Mouse (Mus musculus) granulocyte monocyte progenitor cell, adult 5-6 weeks (primary cell): ENCODE measurements around the gene Pxdn. TPM values are rescaled to one million over a fixed set of nuclear protein-coding genes. Genes with fewer than 3 reads are reported as not detected.

ENCODE experiments used
- ATAC-seq: replicated peaks from 2 replicates; pipeline ENCODE4 v1.8.0; 2016; ENCODE audit warnings: mild to moderate bottlenecking, moderate TSS enrichment, inconsistent platforms; ENCODE audit not compliant: poor library complexity, severe bottlenecking
- total RNA-seq, 2 experiments: library from RNA; stranded (forward) in 1 of 2; stranded (reverse) in 1 of 2; fragments of 200-712, 200-1000 nt in 1 of 2; fragments of >200 nt in 1 of 2; fragmentation: Nextera tagmentation in 1 of 2; gene quantifications; 2 replicates each; pipeline ENCODE4 v1.2.3; 2014 to 2017

The Pxdn gene
- total RNA-seq (2014; fragmentation: Nextera tagmentation) (not detected in 2 replicates), total RNA-seq (2017) (not detected in 2 replicates)

DNA sequence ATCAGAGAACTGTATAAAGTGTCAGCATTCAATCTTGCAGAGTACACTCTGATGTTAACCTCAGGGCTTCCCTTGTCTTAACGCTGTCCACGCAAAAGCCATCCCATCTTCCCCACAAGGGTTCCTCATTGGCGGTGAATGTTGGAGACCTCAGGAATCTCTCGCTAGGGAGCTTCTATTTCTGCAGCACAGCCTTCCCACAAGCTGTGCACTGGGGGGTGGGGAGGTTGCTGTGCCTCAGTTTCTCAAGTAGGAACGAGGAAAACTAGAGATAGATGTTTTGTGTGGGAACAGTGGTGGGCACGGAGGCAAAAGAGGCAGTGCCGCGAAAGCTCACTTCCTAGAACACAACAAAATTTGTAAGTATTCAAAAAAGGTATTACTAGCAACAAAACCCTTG lies at the start of gene Pxdn:
Gene Pxdn (plus strand): TSS at position 301 of the 400 bp plus-strand sequence.
- no peak for ATAC-seq

DNA sequence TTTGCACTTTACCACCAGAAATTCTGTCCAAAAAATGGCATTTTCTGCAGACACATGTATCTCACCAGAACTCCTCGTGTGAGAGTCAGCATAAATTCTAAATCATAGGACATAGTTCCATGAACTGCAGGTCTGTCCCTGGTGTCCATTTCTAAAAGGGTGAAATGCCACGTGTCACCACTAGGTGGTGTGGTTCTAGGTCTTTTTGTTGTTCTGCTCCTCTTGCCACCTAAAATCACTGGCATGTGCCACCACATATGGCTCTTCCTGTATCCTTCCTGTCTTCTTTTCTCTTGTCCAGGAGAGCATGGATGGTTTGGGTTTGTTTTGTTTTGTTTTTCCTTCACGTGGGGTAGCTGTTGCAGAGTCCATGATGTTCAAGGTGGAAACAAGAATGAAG lies 42.7 kb upstream of the Pxdn start:
- no peak for ATAC-seq

DNA sequence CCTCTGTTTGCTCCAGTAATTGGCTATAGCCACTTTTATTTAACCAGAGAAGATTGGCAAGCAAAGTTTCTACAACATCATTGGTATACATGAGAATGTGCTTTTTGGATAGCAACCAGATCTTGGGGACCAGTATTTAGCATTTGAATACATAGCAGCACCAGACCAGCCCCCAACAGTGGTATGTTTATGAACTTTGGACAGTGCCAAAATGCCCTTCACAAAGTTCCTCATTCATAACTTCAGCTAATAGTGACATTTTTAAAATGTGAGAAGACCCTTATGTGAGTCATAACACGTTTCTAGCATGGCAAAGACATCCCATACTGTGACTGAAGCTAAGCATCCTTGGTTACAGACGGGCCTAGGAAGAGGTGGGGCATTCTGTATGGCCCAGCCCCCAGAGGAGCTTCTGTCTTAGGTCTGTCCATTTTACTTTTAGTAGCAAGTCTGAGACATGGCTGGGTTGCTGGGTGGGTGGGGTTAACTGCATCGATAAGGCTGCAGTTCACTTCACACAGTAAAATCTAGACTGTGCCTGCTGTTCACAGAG lies 39.8 kb upstream of the Pxdn start:
- no peak for ATAC-seq

DNA sequence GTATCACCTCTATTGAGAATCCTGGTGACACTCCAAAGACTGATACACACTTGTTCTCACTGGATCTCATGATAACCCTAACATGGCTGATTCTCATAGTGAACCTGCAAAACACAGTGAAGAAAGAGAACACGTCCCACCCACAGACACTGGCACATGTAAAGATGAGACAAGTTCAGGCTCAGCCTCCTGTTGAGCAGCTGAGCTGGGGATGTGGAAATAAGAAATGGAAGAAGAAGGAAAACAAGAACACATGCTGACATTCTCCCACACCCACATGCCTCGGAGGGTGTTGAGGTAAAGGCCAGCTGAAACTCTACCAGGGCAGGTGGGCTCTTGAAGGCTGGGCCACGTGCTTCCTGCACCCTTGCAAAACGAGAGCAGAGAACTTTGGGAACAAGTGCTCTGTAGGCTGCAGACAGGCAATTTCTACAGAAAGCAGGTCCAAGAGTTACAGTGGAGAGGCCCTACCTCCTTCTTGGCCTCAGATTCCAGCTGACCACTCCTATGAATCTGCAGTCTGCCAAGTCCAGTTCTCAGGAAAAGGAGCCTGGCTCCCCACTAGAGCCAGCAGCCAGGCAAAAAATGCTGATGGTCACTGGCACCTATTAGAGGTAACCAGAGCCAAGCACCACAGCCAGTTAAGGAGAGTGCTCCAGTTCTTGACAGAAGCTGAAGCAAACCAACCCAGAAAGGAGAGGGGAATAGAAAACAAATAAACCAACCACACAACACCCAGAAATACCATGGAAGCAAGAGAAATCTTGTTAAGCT lies 33.1 kb upstream of the Pxdn start:
- no peak for ATAC-seq

DNA sequence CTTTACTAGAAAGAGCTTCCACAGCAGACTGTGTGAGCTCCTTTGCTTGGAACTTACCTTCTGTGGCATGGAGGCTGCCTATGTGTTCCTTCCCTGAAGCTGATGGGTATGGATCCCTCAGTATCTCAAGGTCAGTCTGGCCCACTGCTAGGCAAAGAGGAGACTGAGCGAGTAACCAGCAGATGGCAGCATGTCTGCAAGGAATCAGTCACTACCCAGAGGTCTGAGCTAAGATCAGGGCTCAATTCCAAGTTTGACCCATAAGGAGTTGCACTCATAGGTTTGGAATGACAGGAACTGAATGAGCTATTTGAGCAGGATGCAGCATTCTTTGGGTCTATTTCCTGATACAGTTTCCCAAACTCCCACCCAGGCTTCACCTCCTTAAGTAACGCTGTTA lies 30.4 kb upstream of the Pxdn start:
- ATAC-seq: no peak

DNA sequence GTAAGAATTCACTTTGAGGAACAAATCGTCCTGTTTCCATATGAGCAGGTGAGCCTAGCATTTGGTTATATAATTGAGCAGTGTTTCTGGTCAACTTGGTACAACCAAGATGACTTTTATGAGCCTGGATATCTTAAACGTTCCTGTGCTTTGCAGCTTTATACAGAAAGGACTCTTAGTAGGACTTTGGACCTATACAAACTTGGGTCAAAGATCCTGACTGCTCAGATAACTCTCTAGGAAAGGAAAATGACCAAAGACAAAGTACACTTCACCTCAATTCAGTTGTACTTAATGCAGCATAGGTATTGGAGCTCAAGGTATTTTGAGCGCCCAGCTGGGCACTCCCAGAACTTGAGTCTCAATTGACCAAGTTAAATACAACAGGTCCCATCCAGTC lies 21.3 kb upstream of the Pxdn start:
- no peak for ATAC-seq

DNA sequence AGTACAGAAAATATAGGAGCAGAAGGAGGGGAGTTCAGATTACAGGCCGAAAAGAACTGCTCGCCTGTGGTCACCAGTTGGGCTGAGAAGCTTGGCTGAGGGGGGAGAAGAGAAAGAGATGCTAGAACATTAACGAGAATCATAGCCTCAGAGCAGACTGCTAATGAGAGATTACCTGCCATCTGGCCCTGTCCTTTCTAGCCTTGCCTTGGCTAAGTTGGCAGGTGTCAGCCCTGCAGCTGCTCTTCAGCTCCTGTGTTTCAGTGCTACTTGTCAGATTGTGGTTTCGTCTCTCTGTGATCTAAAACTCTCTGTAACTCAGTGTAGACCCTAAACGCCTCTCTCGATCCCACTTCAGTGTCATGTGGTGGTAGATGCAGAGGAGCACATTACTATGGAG lies 20.6 kb upstream of the Pxdn start:
- no peak for ATAC-seq

DNA sequence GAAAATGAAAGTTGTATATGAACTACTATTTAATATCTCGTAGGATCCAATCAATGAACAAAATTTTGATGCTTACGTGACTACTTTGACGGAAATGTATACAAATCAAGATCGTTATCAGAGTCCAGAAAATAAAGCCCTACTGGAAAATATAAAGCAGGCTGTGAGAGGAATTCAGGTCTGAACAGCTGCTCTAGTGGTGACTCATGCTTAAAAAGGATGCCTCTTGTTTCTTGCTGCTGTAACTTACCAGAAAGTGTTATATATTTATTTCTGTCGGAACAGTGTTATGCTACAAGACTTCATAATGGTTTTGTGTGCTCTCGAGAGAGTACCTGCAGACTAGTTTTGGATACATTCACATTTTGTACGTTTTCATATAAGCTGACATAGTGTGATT lies 17.1 kb upstream of the Pxdn start:
- no peak for ATAC-seq

DNA sequence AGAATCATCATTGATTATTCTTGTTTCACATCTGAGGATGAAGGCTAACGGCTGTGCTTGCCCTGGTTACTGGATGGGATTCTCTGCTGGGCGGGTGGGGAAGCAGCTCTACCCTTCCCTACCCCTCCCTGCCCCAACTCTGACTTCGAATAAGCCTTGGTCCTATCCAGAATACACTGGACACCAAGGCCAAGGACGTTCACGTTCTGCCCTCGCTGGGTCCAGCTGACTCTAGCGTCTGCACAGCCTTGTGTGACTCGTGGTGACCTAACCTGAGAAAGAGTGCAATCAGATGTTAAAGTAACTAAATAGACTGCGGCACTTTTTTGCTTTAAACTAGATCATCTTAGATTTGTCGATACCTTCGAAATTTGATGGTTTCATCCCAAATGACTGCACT lies 15.9 kb upstream of the Pxdn start:
- no peak for ATAC-seq

DNA sequence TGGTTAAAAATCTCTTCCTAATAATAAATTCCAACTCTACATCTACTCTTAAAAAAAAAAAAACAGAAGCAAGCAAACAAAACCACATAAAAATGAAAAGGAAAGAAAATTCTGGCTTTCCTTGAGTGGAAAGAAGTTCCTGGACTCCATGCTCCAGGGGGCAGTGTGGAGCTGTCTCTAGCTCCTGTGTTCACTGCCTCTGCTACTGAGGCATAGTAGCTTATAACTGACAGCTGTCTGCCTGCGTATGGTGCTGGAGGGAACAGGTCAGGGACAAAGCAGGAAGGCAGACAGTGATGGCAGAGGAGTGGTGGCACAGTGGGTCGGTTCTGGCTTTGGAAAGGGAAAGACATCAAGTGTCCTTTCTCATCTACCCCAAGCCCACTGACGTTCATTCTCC lies 10.5 kb upstream of the Pxdn start:
- no peak for ATAC-seq

DNA sequence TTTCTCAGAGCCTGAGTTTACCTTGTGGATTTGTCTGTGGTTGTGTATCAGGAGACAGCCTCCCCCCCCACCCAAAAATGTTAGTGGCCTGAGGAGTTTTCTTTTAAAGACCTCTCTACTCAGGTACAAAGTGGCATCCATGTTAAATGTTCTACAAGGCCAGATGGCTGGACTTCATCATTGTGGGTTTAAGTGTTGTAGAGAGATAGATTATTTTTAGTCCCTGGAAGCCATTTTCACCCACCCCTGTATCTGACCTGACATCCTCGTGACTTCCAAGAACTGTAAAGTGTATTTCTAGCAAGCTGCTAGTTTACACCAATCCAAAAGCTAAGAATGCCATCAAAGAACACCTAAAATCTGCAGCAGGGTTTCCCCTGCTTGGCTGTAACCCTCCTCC lies 6.8 kb upstream of the Pxdn start:
- no peak for ATAC-seq

DNA sequence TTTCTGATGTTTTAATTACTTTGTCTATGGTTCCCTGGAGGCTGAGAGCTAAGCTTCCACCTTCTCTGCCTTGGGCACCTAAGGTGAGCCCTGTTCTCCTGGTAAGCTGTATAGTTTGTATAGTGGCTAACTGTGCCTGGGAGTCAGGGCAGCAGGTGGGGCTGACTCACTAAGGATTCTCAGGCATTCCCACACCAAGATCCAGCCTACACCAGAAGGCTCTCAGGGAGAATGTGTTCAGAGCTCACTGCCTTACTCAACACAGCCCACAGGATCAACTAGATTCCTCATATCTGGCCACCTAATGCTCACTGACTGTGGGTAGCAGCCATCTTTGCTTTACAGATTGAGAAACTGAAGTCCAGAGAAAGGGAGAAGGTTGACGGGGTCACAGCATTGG lies 4.5 kb upstream of the Pxdn start:
- no peak for ATAC-seq

DNA sequence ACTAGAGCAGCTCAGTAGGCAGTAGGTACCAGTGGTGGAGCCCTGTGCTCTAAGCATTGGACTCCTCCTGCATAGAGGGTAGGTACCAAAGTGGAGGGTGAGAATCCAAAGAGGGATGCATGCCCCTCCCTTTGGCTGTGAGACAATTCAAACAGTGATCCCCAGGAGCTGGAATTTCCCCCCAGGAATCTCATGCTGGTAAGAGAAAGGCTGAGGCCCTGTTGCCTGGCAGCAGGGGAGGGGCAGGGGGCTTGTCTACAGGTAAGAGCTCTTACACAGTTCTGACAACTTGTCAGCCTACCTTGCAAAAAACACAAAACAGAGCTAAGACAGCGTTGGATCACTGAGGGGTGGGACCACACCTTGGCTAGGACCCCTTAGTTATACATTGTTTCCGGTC lies 3.9 kb upstream of the Pxdn start:
- no peak for ATAC-seq

DNA sequence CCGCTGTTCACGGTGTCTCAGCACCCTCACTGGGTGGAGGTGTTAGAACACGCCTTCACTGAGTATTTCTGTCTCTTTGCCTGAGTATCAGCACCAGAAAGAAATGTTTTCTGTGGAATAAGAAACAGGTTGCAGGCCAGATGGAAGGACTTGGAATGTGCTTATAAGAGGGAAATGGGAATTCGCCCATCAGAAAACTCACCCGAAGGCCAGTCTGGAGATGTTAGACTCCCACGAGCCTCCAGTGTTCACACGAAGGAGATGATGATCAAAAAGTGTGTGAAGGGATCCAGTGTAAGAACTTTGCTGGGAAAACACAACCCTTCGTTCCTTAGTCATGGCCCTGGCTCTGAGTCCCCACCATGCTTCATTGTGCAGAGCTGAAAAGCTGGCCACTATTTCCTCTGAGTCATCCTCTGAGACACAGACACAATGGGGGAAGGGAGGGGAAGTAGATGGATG lies 3.3 kb upstream of the Pxdn start:
- ATAC-seq: no peak

DNA sequence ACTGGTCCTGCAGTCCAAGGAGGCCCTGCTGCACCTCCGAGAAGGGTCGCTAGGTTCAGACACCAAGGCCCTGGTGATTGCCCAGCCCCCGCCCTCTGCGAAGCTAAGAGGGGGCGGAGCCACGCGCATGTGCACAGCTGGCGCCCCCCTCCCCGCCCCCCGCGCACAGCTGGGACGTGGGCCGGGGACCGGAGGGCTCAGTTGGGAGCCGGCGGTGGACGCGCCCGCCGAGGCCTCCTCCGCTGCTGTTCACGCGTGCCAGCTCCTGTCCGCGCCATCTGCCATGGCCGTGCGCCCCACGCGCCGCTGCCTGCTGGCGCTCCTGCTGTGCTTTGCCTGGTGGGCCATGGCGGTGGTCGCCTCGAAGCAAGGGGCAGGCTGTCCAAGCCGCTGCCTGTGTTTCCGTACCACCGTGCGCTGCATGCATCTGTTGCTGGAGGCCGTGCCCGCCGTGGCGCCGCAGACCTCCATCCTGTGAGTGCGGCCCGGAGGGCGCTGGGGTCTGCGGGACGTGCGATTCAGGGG lies 505 bp downstream of the Pxdn start:
- ATAC-seq: no peak

DNA sequence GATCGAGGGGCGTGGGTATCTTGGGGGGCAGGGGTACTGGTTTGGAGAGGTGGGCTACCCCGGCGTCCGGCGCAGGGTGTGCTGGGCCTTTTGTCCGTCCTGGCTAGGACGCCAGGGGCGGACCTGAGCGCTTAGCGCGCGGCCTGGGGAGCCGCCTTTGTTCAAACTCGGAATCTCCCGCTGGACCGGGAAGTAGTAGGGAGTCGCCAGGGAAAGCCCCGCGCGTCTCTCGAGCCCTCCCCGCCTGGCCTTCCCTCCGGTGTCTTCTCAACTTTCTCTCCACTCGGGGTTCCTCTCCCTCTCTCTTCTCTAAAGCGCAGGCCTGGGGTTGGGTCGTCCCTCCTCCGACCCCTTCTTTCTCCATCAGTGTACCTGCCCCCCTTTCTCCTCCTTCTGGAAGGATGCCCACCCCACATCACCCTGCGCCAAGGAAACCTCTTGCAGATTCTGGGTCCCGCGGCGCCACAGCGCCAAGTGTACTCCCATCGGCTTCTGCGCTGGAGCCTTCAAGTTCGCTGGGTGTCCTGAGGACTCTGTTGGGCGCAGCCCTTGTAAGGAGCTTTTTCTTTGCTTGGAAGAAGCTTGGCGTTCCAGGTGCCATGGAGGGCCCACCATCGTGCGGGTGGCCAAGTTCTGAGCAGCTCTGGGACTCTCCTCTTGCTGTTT lies 1.1 kb downstream of the Pxdn start:
- ATAC-seq: no peak

DNA sequence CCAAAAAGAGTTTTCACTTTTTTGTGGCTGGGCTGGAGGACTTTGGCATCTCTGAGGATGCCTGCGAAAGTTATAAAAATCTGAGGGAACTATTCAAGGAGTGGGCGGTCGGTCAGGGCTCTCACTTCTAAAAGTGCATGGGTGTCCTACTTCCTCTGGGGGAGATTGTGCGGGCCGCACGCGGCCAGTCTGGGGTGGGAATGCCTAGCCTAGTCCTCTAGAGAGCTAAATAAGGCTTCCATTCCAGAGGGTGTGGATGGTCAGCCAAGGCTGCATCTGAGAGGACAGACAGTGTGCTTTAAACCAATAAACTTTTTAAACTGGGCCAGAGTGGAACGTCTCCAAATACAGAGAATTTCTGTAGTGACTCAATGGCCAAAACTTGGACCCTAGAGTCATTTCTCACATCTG lies 1.9 kb downstream of the Pxdn start:
- ATAC-seq: no peak

DNA sequence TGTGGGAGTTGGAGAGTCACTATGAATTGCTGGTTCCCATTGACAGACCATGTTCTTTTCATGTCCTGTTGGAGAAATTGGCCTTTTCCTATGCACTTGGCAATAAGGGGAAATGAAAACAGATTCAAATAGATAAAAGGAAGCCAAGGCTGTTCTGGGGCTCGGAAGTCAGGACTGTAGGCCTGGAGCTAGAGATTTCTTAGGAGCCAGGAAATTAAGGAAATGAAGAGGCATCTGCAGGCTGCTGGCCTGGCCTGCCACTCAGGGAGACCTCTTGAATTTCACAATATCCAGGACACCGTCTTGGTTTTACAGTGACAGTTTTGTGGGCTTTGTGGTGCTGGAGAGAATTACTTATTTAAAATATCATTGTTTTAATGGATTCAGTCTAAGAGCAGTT lies 5.0 kb downstream of the Pxdn start:
- no peak for ATAC-seq

DNA sequence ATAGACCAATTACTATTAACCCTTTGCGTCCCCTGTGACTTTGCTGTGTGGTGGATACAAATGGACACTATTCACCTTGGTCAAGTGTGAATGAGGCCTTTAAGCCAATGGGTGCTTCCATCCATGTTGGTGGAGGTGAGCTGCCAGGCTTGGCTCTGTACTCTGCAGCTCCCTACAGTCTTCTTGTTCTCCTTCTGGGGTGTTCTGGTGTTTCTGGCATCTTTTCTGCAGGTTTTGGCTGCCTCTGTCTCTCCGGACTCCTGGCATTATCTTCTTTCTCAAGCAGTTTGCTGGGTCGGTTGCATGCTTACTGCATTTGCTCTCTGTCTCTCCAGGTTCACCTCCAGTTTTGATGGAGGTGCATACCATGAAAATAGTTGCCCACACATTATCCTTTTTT lies 7.2 kb downstream of the Pxdn start:
- no peak for ATAC-seq

DNA sequence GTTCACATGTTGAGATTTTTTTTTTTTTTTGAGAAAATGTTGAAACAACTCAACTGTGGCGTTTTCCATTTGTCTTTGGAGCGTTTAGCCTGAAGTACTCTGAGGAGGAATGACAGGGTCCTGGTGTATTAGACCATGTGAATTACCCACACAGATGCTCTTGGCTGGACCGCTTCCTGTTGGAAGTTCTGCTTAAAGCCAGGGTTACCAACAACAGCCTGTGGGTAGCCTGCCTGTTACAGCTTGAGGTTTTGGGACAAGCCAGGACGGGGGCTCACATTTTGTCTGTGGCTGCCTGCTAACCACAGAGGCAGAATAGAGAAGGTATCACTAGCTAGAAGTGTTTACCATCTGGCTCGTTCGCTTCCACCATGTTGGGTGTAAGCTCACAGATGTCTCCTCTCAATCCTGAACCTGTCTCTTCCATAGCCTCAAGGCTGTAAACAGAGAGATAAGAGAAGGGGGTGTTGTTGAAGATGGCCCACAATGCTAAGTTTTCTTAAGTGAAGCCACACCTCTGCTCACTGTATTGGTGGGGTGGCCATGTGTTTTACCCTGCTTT lies 7.9 kb downstream of the Pxdn start:
- ATAC-seq: no peak

DNA sequence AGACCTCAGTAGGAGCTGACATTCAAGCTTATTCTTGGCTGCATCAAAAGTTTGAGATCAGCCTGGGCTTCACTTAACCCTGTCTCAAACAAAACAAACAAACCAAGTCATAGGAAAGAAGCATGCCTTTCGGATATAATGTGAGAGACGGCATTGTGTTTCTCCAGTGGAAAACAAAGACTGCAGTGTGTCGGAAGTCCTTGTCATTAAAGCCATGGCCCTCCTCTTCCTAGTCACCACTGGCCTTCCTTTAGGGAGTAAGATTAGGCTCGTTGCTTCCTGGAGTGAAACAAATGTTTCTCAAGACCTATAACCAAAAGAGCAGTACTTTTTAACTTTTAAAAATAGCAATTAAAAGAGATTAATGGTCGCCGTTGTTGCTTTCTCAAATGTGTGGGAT lies 13.6 kb downstream of the Pxdn start:
- ATAC-seq: no peak
